Mouse (Mus musculus) mature B cell (primary cell): ENCODE measurements around the gene H1foo.

Experiments used
- in situ Hi-C: fragments of 300-500 bp; cut with MboI; formaldehyde crosslinking; loops from 2 replicates; pipeline ENCODE4 v1.14.3; 2019

H1foo gene

GRCm38 (mm10) chr6:115927292-115928242 is 17.2 kb upstream of the H1foo start:
- in situ Hi-C loops, result no loop called here

- in situ Hi-C loops, result no loop called here
Measured at GRCm38 (mm10) chr6:115930018-115930417, 14.7 kb upstream of the H1foo start.

GRCm38 (mm10) chr6:115931639-115932038 is 13.1 kb upstream of the H1foo start, which contains the start of gene Rho:
Gene Rho, plus strand, starts transcription at chr6:115931748.
- in situ Hi-C loops, result no loop called here

GRCm38 (mm10) chr6:115932391-115932790 is 12.3 kb upstream of the H1foo start:
- in situ Hi-C loops, result no loop called here

GRCm38 (mm10) chr6:115935544-115935943 is 9.2 kb upstream of the H1foo start:
- in situ Hi-C loops, result no loop called here

GRCm38 (mm10) chr6:115938011-115938410 is 6.7 kb upstream of the H1foo start:
- in situ Hi-C loops, result no loop called here

- in situ Hi-C loops, result no loop called here
Measured at GRCm38 (mm10) chr6:115938798-115939197, 5.9 kb upstream of the H1foo start.

- in situ Hi-C loops, result no loop called here
Measured at GRCm38 (mm10) chr6:115940603-115941002, 4.1 kb upstream of the H1foo start.

GRCm38 (mm10) chr6:115941128-115941527 is 3.6 kb upstream of the H1foo start:
- in situ Hi-C loops, result no loop called here

- in situ Hi-C loops, result no loop called here
Measured at GRCm38 (mm10) chr6:115943498-115944427, 975 bp upstream of the H1foo start.

GRCm38 (mm10) chr6:115945633-115946032 is 895 bp downstream of the H1foo start:
- in situ Hi-C loops, result no loop called here

GRCm38 (mm10) chr6:115946389-115946788 is 1.7 kb downstream of the H1foo start:
- in situ Hi-C loops, result no loop called here

GRCm38 (mm10) chr6:115954506-115955074 is 9.9 kb downstream of the H1foo start:
- in situ Hi-C loops, result no loop called here

GRCm38 (mm10) chr6:115955169-115955568 is 10.4 kb downstream of the H1foo start:
- in situ Hi-C loops, result no loop called here

- in situ Hi-C loops, result no loop called here
Measured at GRCm38 (mm10) chr6:115955664-115956063, 10.9 kb downstream of the H1foo start.

- in situ Hi-C loops, result no loop called here
Measured at GRCm38 (mm10) chr6:115956418-115956921, 11.7 kb downstream of the H1foo start.

- in situ Hi-C loops, result no loop called here
Measured at GRCm38 (mm10) chr6:115956922-115957601, 12.3 kb downstream of the H1foo start.

GRCm38 (mm10) chr6:115957681-115958080 is 12.9 kb downstream of the H1foo start:
- in situ Hi-C loops, result no loop called here

GRCm38 (mm10) chr6:115958445-115958844 is 13.7 kb downstream of the H1foo start:
- in situ Hi-C loops, result no loop called here

- in situ Hi-C loops, result no loop called here
Measured at GRCm38 (mm10) chr6:115959151-115959691, 14.5 kb downstream of the H1foo start.

- in situ Hi-C loops, result no loop called here
Measured at GRCm38 (mm10) chr6:115960322-115960721, 15.6 kb downstream of the H1foo start.
